Mouse (Mus musculus) ES-E14 (cell line): ENCODE results near the gene Mgrn1. TPM values are rescaled to one million over a fixed set of nuclear protein-coding genes. Genes with fewer than 3 reads are reported as not detected.
A peak's percentile ranks its signal among the peaks of the same experiment; 100 is the strongest.

ENCODE experiments used
- DNase-seq: peaks from one replicate; pipeline ENCODE4 v3.0.0-alpha.2; 2013; ENCODE audit warnings: low read depth, low spot score
- H3K27ac ChIP-seq: 2 replicates; pipeline ENCODE4 v1.5.1; 2012; ENCODE audit warnings: low read depth, mild to moderate bottlenecking, low read length, moderate library complexity, mixed read lengths; ENCODE audit not compliant: poor library complexity, insufficient read depth, severe bottlenecking
- H3K36me3 ChIP-seq: 2 replicates; pipeline ENCODE4 v1.6.1; 2012; ENCODE audit warnings: mild to moderate bottlenecking, low read length, moderate library complexity, mixed read lengths; ENCODE audit not compliant: control insufficient read depth, poor library complexity, insufficient read depth, severe bottlenecking
- H3K4me1 ChIP-seq, 2 experiments: fragments of 150-350 bp in 1 of 2; sonication (generic) in 1 of 2; 2 replicates each; pipeline ENCODE4 v1.6.1; 2012; ENCODE audit warnings: low read length in 2 of 2, mild to moderate bottlenecking in 1 of 2, mixed read lengths in 1 of 2; ENCODE audit not compliant: control insufficient read depth in 2 of 2, insufficient read depth in 2 of 2, poor library complexity in 1 of 2
- H3K4me3 ChIP-seq, 2 experiments: fragments of 150-350 bp in 1 of 2; sonication (generic) in 1 of 2; 2 replicates each; pipeline ENCODE4 v1.5.1; 2012; ENCODE audit warnings: low read length in 2 of 2, low read depth in 1 of 2, mild to moderate bottlenecking in 1 of 2, mixed read lengths in 1 of 2; ENCODE audit not compliant: insufficient read depth in 1 of 2, poor library complexity in 1 of 2, severe bottlenecking in 1 of 2
- H3K9ac ChIP-seq: 2 replicates; pipeline ENCODE4 v1.6.1; 2012; ENCODE audit warnings: low read depth, mild to moderate bottlenecking, low read length, mixed read lengths; ENCODE audit not compliant: poor library complexity, insufficient read depth, severe bottlenecking
- H3K9me3 ChIP-seq: fragments of 150-350 bp; sonication (generic); 2 replicates; pipeline ENCODE4 v1.6.1; 2012; ENCODE audit warnings: low read depth, mild to moderate bottlenecking, low read length; ENCODE audit not compliant: control insufficient read depth, insufficient read depth
- CHD2 ChIP-seq: IDR thresholded peaks from 2 replicates; pipeline ENCODE4 v1.6.1; 2014; ENCODE audit warnings: mild to moderate bottlenecking, low read depth, low read length, inconsistent platforms
- HCFC1 ChIP-seq: IDR thresholded peaks from 2 replicates; pipeline ENCODE4 v1.6.1; 2012; ENCODE audit warnings: low read length, inconsistent platforms, borderline replicate concordance; ENCODE audit not compliant: insufficient read depth
- MAFK ChIP-seq: IDR thresholded peaks from 2 replicates; pipeline ENCODE4 v1.6.1; 2014; ENCODE audit warnings: mild to moderate bottlenecking, low read depth, low read length, inconsistent platforms; ENCODE audit not compliant: insufficient read depth
- ZC3H11A ChIP-seq: IDR thresholded peaks from 2 replicates; pipeline ENCODE4 v1.6.1; 2012; ENCODE audit warnings: low read depth, mild to moderate bottlenecking, inconsistent platforms, low read length, borderline replicate concordance
- ZNF384 ChIP-seq: IDR thresholded peaks from 2 replicates; pipeline ENCODE4 v1.6.1; 2012; ENCODE audit warnings: low read depth, low read length, inconsistent platforms
- in situ Hi-C, 2 experiments: fragments of 600-800 bp; cut with MboI; formaldehyde crosslinking; loops; one replicate each; pipeline ENCODE4 v1.15.1; 2025; ENCODE audit warnings: low sequenced_read_pairs in 2 of 2, inconsistent platforms in 1 of 2; ENCODE audit not compliant: unreplicated experiment in 2 of 2
- total RNA-seq: library from RNA; depleted of rRNA; stranded (reverse); fragments of 300-350 nt; gene quantifications from 2 replicates; pipeline ENCODE4 v1.2.3, GENCODE M21; 2012; rRNA removed

Gene Mgrn1
- total RNA-seq, 1 experiment = 24.0 TPM

GRCm38 (mm10) chr16:4979755-4980380 lies 93.8 kb downstream of the Mgrn1 start:
- Histone ChIP-seq H3K9me3 (no peaks in the 10 kb centered on the region), H3K4me1 (no peaks in the 10 kb centered on the region), H3K36me3 (no peaks in the 10 kb centered on the region), H3K9ac (no peak overlapping the region), H3K4me3 (no peak overlapping the region), H3K27ac (no peak overlapping the region)
- in situ Hi-C loops = no loop called here
- TF ChIP-seq HCFC1 (no peak), ZNF384 (0 out of 2 replicates have a peak, but pooled peaks have one; percentile 40)
- no peak for DNase-seq

DNA sequence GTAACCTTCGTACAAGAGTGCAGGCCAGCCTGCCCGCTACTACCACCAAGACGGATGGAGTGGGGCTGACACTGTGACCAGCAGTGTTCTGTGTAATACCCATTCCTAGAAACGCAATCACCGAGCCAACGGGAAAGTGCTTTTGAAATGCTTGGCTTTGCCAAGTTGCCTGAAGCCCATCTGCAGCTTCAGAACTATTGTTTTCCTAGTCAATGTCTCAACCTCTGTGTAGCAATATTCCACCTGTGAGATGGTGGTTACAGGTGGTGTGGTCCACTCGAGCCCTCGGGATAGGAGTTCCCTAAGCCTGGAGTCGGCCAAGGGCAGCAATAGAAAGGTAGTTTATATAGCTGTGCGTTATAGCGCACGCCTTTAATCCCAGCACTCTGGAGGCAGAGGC lies 98.7 kb downstream of the Mgrn1 start:
- no peak overlapping the region for H3K27ac ChIP-seq
- H3K4me1 ChIP-seq = no peaks in the 10 kb centered on the region
- H3K36me3 ChIP-seq = no peaks in the 10 kb centered on the region
- TF ChIP-seq CHD2 = no peak
- TF ChIP-seq HCFC1 = no peak
- TF ChIP-seq MAFK = no peak
- no peak for TF ChIP-seq ZNF384
- TF ChIP-seq ZC3H11A = no peak
- no peak overlapping the region for H3K9ac ChIP-seq
- in situ Hi-C loops = no loop called here
- DNase-seq = no peak
- H3K4me3 ChIP-seq = no peak overlapping the region
- no peaks in the 10 kb centered on the region for H3K9me3 ChIP-seq

Other genes starting within 250 kb of the Mgrn1 start
- 8.7 and 11.2 TPM in 2 replicates for gene Vasn, start 246.3 kb upstream of the Mgrn1 start, total RNA-seq
- gene Dnaja3, start 246.3 kb upstream of the Mgrn1 start, total RNA-seq = 45.5 and 53.2 TPM in 2 replicates
- gene Coro7, start 206.5 kb upstream of the Mgrn1 start, total RNA-seq = 14.4 and 21.3 TPM in 2 replicates
- gene Nmral1, start 166.9 kb upstream of the Mgrn1 start, total RNA-seq = 35.2 and 43.5 TPM in 2 replicates
- 26.2 and 36.1 TPM in 2 replicates for gene Hmox2, start 159.9 kb upstream of the Mgrn1 start, total RNA-seq
- 27.1 and 35.1 TPM in 2 replicates for gene Cdip1, start 96.0 kb upstream of the Mgrn1 start, total RNA-seq
- gene 4930562C15Rik, start 50.8 kb upstream of the Mgrn1 start, total RNA-seq = 0.09 and 0.21 TPM in 2 replicates
- 26.7 and 41.3 TPM in 2 replicates for gene Ubald1, start 5.9 kb upstream of the Mgrn1 start, total RNA-seq
- gene Nudt16l1, start 52.5 kb downstream of the Mgrn1 start, total RNA-seq = 39.6 and 40.0 TPM in 2 replicates
- gene Anks3, start 78.0 kb downstream of the Mgrn1 start, total RNA-seq = 34.9 and 46.7 TPM in 2 replicates
- gene Sept12, start 111.6 kb downstream of the Mgrn1 start, total RNA-seq = 0.13 and 0.16 TPM in 2 replicates
- 1.9 and 2.2 TPM in 2 replicates for gene Smim22, start 121.0 kb downstream of the Mgrn1 start, total RNA-seq
- gene Rogdi, start 127.3 kb downstream of the Mgrn1 start, total RNA-seq = 18.7 and 25.7 TPM in 2 replicates
- 67.4 and 75.6 TPM in 2 replicates for gene Glyr1, start 163.6 kb downstream of the Mgrn1 start, total RNA-seq
- 13.5 and 16.0 TPM in 2 replicates for gene Ubn1, start 163.8 kb downstream of the Mgrn1 start, total RNA-seq
- gene Ppl, start 246.2 kb downstream of the Mgrn1 start, total RNA-seq = 4.1 and 6.0 TPM in 2 replicates